Mouse (Mus musculus) C2C12 (cell line): ENCODE results near the gene Zfp341.

Experiments
- CEBPB ChIP-seq: IDR thresholded peaks from one replicate; pipeline ENCODE4 v1.6.1; 2011; ENCODE audit warnings: low read depth, mild to moderate bottlenecking, control low read depth, moderate library complexity
- CTCF ChIP-seq: IDR thresholded peaks from one replicate; pipeline ENCODE4 v1.5.1; 2011; ENCODE audit not compliant: control insufficient read depth, insufficient read depth, insufficient read length

- TF ChIP-seq CEBPB (peak; percentile 92), CTCF (no peak)
Measured at GRCm38 (mm10) chr2:154668680-154669079, 55.6 kb downstream of the Zfp341 start.
